Comparison of ENCODE assay signal across 8 mouse cellular contexts in the genomic region with DNA sequence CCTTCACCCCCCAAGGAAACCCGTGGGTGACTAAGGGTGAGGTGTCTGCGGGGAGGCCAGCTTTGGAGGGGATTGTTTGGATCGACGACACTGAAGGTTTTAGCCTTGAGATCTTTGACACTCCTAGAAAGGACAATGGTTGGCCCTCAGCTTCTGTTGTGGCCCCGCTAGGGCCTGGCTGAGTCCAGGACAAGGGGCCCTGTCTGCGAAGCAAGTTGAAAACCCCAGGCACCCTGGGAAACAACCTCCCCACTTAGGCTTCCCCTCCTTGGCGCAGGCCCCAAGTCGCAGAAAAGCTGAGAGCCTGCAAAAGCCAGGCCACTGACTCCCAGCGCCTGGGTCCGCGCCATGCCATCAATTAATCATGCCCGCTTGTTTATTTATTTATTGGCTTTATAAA. TPM values are rescaled to one million over a fixed set of nuclear protein-coding genes. Genes with fewer than 3 reads are reported as not detected.
DNase-seq lines count a peak whose midpoint lies in the region; ATAC-seq and TF ChIP-seq lines count a peak whose summit lies in the region.

A gene (minus strand): TSS at position 282 of the 400 bp plus-strand sequence.

- peaks cover 50% of the 10 kb centered on the region for H3K27me3 ChIP-seq in kidney, embryonic 16.5 days (ENCODE audit: insufficient read depth, low read length)
- H3K27me3 ChIP-seq in forebrain, embryonic 16.5 days (replicated peaks; ENCODE audit: control insufficient read depth, insufficient read depth, low read length): peaks cover 5% of the 10 kb centered on the region
- peaks cover 54% of the 10 kb centered on the region for H3K27me3 ChIP-seq in limb, embryonic 14.5 days (ENCODE audit: control insufficient read depth, insufficient read depth, low read length)

- H3K9me3 ChIP-seq in kidney, embryonic 16.5 days (ENCODE audit: low read length): no peaks in the 10 kb centered on the region
- H3K9me3 ChIP-seq in forebrain, embryonic 16.5 days (ENCODE audit: control insufficient read depth, low read length): no peaks in the 10 kb centered on the region
- no peaks in the 10 kb centered on the region for H3K9me3 ChIP-seq in limb, embryonic 14.5 days (ENCODE audit: control insufficient read depth, low read length)

- TF ChIP-seq POLR2A in limb, embryonic 14.5 days (IDR thresholded peaks at IDR 0.05; ENCODE audit: borderline replicate concordance, extremely low read depth, insufficient read depth, insufficient read length): no peak

- no peak for ATAC-seq in kidney, embryonic 16.5 days (ENCODE audit: low FRiP score, low TSS enrichment)
- ATAC-seq in forebrain, embryonic 16.5 days: 0 out of 2 replicates have a peak, but pooled peaks have one; percentile 16
- ATAC-seq in limb, embryonic 14.5 days (ENCODE audit: low FRiP score, low read depth): no peak
- ATAC-seq in erythroblast, adult 5-6 weeks (replicated peaks; ENCODE audit: low FRiP score, poor library complexity, severe bottlenecking): no peak

- DNase-seq in kidney, adult 18-20 months: no peak
- DNase-seq in cerebellum, adult 18-20 months: peak; percentile 41 to 52
- DNase-seq in limb, embryonic 14.5 days (ENCODE audit: low spot score): no peak
- no peak for DNase-seq in spleen, postnatal 14 days (ENCODE audit: low spot score in 2 of 2)
- no peak for DNase-seq in spleen, postnatal 4 days (ENCODE audit: low spot score in 2 of 2)

- peak within 1 kb of the TSS; percentile 88 for H3K4me2 ChIP-seq in kidney, embryonic 16.5 days (replicated peaks; ENCODE audit: low read depth, low read length)
- peak within 1 kb of the TSS; percentile 74 for H3K4me2 ChIP-seq in forebrain, embryonic 16.5 days (ENCODE audit: low read length)
- peak within 1 kb of the TSS; percentile 60 for H3K4me2 ChIP-seq in limb, embryonic 14.5 days (replicated peaks; ENCODE audit: low read depth, low read length, severe bottlenecking)

- H3K36me3 ChIP-seq in kidney, embryonic 16.5 days (ENCODE audit: insufficient read depth, low read length): no peaks in the 10 kb centered on the region
- no peaks in the 10 kb centered on the region for H3K36me3 ChIP-seq in forebrain, embryonic 16.5 days (ENCODE audit: control insufficient read depth, insufficient read depth)
- H3K36me3 ChIP-seq in limb, embryonic 14.5 days (ENCODE audit: control insufficient read depth, insufficient read depth, low read length): no peaks in the 10 kb centered on the region

- 19% methylated on average over 12 of the region's 12 CpGs for WGBS in kidney, embryonic 16.5 days
- 31% methylated on average over 12 of the region's 12 CpGs for WGBS in forebrain, embryonic 16.5 days
- whole genome bisulfite sequencing in limb, embryonic 14.5 days: 19% methylated on average over 12 of the region's 12 CpGs

- peak within 1 kb of the TSS; percentile 49 for H3K4me3 ChIP-seq in kidney, embryonic 16.5 days (ENCODE audit: low read length)
- peak within 1 kb of the TSS; percentile 65 for H3K4me3 ChIP-seq in forebrain, embryonic 16.5 days (replicated peaks; ENCODE audit: low read length)
- H3K4me3 ChIP-seq in limb, embryonic 14.5 days (replicated peaks; ENCODE audit: low read length): peak within 1 kb of the TSS; percentile 36

- H3K27ac ChIP-seq in kidney, embryonic 16.5 days (ENCODE audit: low read length): no peak within 1 kb of the TSS
- H3K27ac ChIP-seq in forebrain, embryonic 16.5 days (ENCODE audit: low read length): no peak within 1 kb of the TSS
- H3K27ac ChIP-seq in limb, embryonic 14.5 days (replicated peaks; ENCODE audit: low read depth, low read length): no peak within 1 kb of the TSS

- no peaks in the 10 kb centered on the region for H3K4me1 ChIP-seq in kidney, embryonic 16.5 days (ENCODE audit: insufficient read depth, low read length)
- 0 out of 2 replicates have a peak, but pooled peaks cover 3% of the 10 kb centered on the region for H3K4me1 ChIP-seq in forebrain, embryonic 16.5 days (replicated peaks; ENCODE audit: control insufficient read depth, insufficient read depth, low read length)
- no peaks in the 10 kb centered on the region for H3K4me1 ChIP-seq in limb, embryonic 14.5 days (ENCODE audit: control insufficient read depth, insufficient read depth, low read length)

- peak within 1 kb of the TSS; percentile 50 for H3K9ac ChIP-seq in kidney, embryonic 16.5 days (replicated peaks; ENCODE audit: low read length)
- H3K9ac ChIP-seq in forebrain, embryonic 16.5 days (replicated peaks; ENCODE audit: low read depth, low read length): peak within 1 kb of the TSS; percentile 73
- no peak within 1 kb of the TSS for H3K9ac ChIP-seq in limb, embryonic 14.5 days (ENCODE audit: low read depth, low read length, severe bottlenecking)

RNA-seq across cellular contexts. Expression of the gene that starts here (rescaled TPM):
- 0.09 and 0.30 TPM in 2 replicates for polyA plus RNA-seq in kidney, embryonic 16.5 days (2015; fragmentation: Nextera tagmentation; extraction: Ambion mirVana)
- 30.7 and 32.2 TPM in 2 replicates for polyA plus RNA-seq in forebrain, embryonic 16.5 days (2015; fragmentation: Nextera tagmentation; extraction: Ambion mirVana)
- 0.08 and 0.09 TPM in 2 replicates for polyA plus RNA-seq in limb, embryonic 14.5 days (2012; rRNA removed)
- 0.11 TPM in 1 of 2 replicates, not detected in the other for polyA plus RNA-seq in limb, embryonic 14.5 days (2014; fragmentation: Nextera tagmentation; extraction: Ambion mirVana)
- total RNA-seq in erythroblast, adult 5-6 weeks (2015; ENCODE audit: low replicate concordance): not detected in 2 replicates
- under 0.01 and 0.14 TPM in 2 replicates for total RNA-seq in erythroblast, adult 5-6 weeks (2017; ENCODE audit: low replicate concordance)

Comparison
In these comparisons a context has a peak if more than half of its experiments do, and no peak if none do; other contexts are left out.
1. RNA of the gene that starts here (polyA plus RNA-seq): 30.7 to 32.2 TPM in forebrain, embryonic 16.5 days; 0.08 to 0.11 TPM in limb, embryonic 14.5 days and 0.09 to 0.30 TPM in kidney, embryonic 16.5 days; every median in the first group is over 10 times any median in the second.
2. DNase-seq: peak in cerebellum, adult 18-20 months (2 of 2); none in kidney, adult 18-20 months (single experiment), limb, embryonic 14.5 days (single experiment), spleen, postnatal 14 days (0 of 2) and spleen, postnatal 4 days (0 of 2).
3. Peak in every context shown above with its lines, with median percentiles within 50 percentile points of each other: H3K4me2 ChIP-seq and H3K4me3 ChIP-seq.